Mouse (Mus musculus): ENCODE results near the gene Tuba3b.

DNA sequence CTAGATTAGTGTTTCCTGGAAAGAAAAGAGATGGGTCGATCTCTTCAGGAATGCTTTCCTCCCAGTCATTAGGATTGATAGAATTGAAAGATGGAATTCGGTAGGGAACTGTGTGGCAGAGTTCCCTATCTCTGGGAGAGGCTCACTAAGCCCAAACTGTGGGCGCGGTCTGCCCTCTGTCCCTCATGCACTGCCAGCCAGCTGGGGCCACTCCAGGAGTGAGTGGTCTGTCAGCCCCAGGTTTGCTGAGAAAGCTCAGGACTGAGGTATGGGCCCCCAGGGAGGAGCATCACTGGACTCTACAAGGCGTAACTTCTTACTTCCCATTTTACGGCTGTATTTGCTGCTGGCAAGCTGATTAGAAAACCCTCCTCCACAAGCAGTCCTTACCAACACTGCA, 23.5 kb upstream of the Tuba3b start:
- TF ChIP-seq CTCF (IDR thresholded peaks at IDR 0.05; ENCODE audit: low read depth, low read length) (no peak), GATA1 (IDR thresholded peaks at IDR 0.05; ENCODE audit: borderline replicate concordance, low read length) (no peak), TAL1 (conservative IDR thresholded peaks at IDR 0.05; ENCODE audit: low read depth, low read length) (no peak)
